Mouse (Mus musculus) megakaryocyte, embryonic 14.5 days (primary cell): ENCODE measurements around the gene A730009L09Rik. TPM values are rescaled to one million over a fixed set of nuclear protein-coding genes. Genes with fewer than 3 reads are reported as not detected.

Source experiments
- H3K27me3 ChIP-seq: replicated peaks from 2 replicates; pipeline ENCODE3; 2012; ENCODE audit warnings: inconsistent platforms
- H3K36me3 ChIP-seq: replicated peaks from 2 replicates; pipeline ENCODE3; 2012; ENCODE audit warnings: low read length, inconsistent platforms, mixed read lengths
- H3K4me1 ChIP-seq: 2 replicates; pipeline ENCODE4 v1.6.1; 2012; ENCODE audit warnings: inconsistent platforms
- H3K4me3 ChIP-seq: replicated peaks from 2 replicates; pipeline ENCODE3; 2012; ENCODE audit warnings: moderate library complexity, mild to moderate bottlenecking, inconsistent platforms
- H3K9me3 ChIP-seq: 2 replicates; pipeline ENCODE4 v1.6.1; 2012; ENCODE audit warnings: inconsistent platforms
- FLI1 ChIP-seq: IDR thresholded peaks from 2 replicates; pipeline ENCODE4 v1.6.1; 2012; ENCODE audit warnings: low read length, inconsistent platforms, mixed read lengths
- GATA1 ChIP-seq: IDR thresholded peaks from 3 replicates; pipeline ENCODE4 v1.6.1; 2012; ENCODE audit warnings: mixed read lengths, low read length, inconsistent platforms, borderline replicate concordance
- polyA plus RNA-seq: library from polyadenylated mRNA; stranded (reverse); fragments of >175 nt; gene quantifications from 2 replicates; pipeline ENCODE4 v1.2.3, GENCODE M21; 2012; ENCODE audit warnings: low replicate concordance; ENCODE audit not compliant: insufficient read depth

The A730009L09Rik gene
- polyA plus RNA-seq, 1 experiment = not detected

- no peaks in the 10 kb centered on the region for H3K36me3 ChIP-seq
- no peaks in the 10 kb centered on the region for H3K4me1 ChIP-seq
- TF ChIP-seq FLI1 = no peak
- TF ChIP-seq GATA1 = no peak
Measured at GRCm38 (mm10) chr16:84507681-84508080, 7.2 kb upstream of the A730009L09Rik start.

DNA sequence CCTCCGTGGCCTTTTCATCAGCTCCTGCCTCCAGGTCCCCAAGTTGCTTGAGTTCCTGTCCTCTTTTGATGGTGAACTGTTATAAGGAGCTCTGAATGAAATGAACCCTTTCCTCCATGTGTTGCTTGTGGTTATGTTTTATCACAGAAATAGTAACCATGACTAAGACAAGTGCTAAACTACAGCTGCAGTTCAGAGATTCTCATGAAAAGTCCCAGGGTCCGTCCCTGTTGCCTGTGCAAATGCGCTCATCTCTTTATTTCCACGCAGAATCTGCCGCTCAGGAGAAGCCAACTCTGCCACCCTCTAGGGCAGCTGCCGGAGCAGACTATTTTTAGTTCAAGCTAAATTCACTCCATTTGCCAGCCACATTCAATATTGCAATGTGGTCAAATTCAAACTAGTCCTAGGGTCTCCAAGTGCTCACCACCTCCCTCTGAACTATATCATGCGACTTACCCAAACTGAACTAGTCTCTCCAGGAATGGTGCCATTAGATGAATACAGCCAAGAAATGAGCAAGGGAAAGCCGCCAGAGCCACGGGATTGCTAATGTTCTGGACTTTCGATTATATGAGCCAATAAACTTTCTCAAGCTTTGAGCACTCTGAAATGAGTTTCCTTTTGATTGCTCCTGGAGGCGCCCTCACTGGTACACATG is 7.2 kb downstream of the A730009L09Rik start:
- no peaks in the 10 kb centered on the region for H3K27me3 ChIP-seq
- H3K9me3 ChIP-seq = peaks cover 6% of the 10 kb centered on the region; the same call in 1 of the 2 replicates
- no peaks in the 10 kb centered on the region for H3K36me3 ChIP-seq
- H3K4me3 ChIP-seq = no peak overlapping the region
- no peaks in the 10 kb centered on the region for H3K4me1 ChIP-seq
- TF ChIP-seq FLI1 (no peak), GATA1 (no peak)

More at GRCm38 (mm10) chr16:84507681-84508080, 7.2 kb upstream of the A730009L09Rik start:
- no peak overlapping the region for H3K4me3 ChIP-seq
- no peaks in the 10 kb centered on the region; the same call in 1 of the 2 replicates for H3K9me3 ChIP-seq
- no peaks in the 10 kb centered on the region for H3K27me3 ChIP-seq

- H3K4me3 ChIP-seq = no peak overlapping the region
- H3K27me3 ChIP-seq = no peaks in the 10 kb centered on the region
- peaks cover 6% of the 10 kb centered on the region; the same call in 1 of the 2 replicates for H3K9me3 ChIP-seq
- no peaks in the 10 kb centered on the region for H3K4me1 ChIP-seq
- H3K36me3 ChIP-seq = no peaks in the 10 kb centered on the region
- no peak for TF ChIP-seq FLI1
- TF ChIP-seq GATA1 = no peak
Measured at GRCm38 (mm10) chr16:84523061-84523460, 8.1 kb downstream of the A730009L09Rik start.

DNA sequence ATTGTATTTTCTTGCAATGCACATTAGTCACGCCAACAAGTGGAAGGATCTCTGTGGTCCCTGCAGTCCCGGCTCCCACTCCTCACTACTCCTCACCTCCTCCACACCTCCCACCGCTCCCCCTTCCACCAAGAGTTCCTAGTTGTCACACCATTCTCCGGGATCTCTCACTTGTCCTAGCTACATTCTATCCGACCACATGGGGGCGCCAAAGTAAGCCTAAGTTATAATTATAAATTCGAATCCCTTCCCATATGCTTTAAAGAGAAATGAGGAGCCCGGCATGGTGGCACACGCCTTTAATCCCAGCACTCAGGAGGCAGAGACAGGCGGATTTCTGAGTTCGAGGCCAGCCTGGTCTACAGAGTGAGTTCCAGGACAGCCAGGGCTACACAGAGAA is 12.5 kb downstream of the A730009L09Rik start:
- TF ChIP-seq FLI1 = no peak
- TF ChIP-seq GATA1 = no peak
- Histone ChIP-seq H3K9me3 (no peaks in the 10 kb centered on the region), H3K36me3 (no peaks in the 10 kb centered on the region), H3K4me1 (no peaks in the 10 kb centered on the region), H3K4me3 (no peak overlapping the region), H3K27me3 (peaks cover 2% of the 10 kb centered on the region)

DNA sequence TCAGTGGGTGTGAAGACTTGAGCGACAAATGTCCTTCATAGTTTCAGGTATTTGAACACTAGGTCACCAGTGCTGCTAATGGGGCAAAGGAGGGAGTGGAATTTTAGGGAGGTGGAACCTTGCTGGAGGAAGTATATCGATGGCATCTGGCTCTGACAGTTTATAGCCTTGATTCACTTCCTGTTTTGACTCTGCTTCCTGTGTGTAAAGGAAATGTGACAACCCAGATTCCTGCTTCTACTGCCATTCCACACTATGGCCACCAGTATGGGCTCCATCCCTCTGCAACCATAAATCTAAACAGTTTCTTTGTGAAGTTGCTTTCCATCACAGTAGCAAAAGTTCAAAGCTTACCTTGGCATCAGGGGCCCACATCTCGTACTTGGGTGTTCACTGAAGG is 17.9 kb downstream of the A730009L09Rik start:
- H3K4me3 ChIP-seq = no peak overlapping the region
- no peaks in the 10 kb centered on the region for H3K4me1 ChIP-seq
- no peaks in the 10 kb centered on the region for H3K36me3 ChIP-seq
- no peak for TF ChIP-seq GATA1
- TF ChIP-seq FLI1 = no peak
- no peaks in the 10 kb centered on the region for H3K9me3 ChIP-seq
- peaks cover 2% of the 10 kb centered on the region for H3K27me3 ChIP-seq

DNA sequence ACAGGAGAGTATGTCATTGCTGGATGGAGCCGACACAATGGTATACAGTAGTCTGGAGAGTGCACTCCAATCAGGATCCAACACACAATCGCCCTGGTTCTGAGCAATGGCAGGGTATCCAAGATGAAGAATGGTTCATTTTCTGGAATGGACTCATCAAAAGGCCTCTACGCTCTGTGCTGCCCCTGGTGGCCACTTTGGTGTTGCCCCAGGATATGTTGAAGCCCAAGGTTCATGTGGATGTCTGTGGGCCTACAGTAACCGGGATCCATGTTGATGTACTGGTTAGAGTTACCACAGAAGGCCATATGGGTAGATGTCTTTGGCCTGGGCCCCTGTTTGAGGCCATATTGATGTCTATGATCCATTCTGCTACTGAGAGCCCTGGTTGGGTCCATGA is 31.1 kb downstream of the A730009L09Rik start:
- TF ChIP-seq FLI1 (no peak), GATA1 (no peak)
- peaks cover 16% of the 10 kb centered on the region for H3K9me3 ChIP-seq
- no peaks in the 10 kb centered on the region for H3K36me3 ChIP-seq
- peak overlapping the region; percentile 18 for H3K4me3 ChIP-seq
- no peaks in the 10 kb centered on the region for H3K27me3 ChIP-seq
- H3K4me1 ChIP-seq = no peaks in the 10 kb centered on the region

DNA sequence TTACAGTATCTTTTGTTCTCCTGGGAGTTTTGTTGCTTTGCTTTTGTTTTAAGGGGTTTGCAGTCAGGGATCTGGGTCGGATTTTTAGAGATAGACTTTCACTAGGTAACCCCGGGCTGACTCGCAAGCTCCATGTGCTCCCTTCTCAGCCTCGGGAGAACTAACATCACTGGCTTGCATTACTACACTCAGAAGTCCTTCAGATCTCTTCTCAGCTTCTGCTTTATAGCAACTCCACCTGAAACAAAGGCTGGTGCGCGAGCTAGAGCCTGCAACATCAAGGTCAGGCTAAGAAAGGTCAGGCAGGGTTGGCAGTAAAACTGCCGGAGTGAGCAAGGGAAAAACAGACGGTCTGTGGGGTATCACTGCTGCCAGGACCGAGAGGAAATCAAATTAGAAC is 34.2 kb downstream of the A730009L09Rik start:
- H3K27me3 ChIP-seq = no peaks in the 10 kb centered on the region
- H3K36me3 ChIP-seq = no peaks in the 10 kb centered on the region
- no peaks in the 10 kb centered on the region for H3K4me1 ChIP-seq

GRCm38 (mm10) chr16:84550445-84550844 is 35.5 kb downstream of the A730009L09Rik start:
- Histone ChIP-seq H3K27me3 (no peaks in the 10 kb centered on the region), H3K4me3 (no peak overlapping the region), H3K4me1 (no peaks in the 10 kb centered on the region), H3K9me3 (peaks cover 10% of the 10 kb centered on the region), H3K36me3 (no peaks in the 10 kb centered on the region)
- TF ChIP-seq GATA1 (no peak), FLI1 (no peak)

More for the DNA sequence above, 34.2 kb downstream of the A730009L09Rik start:
- no peak overlapping the region for H3K4me3 ChIP-seq
- H3K9me3 ChIP-seq = peaks cover 10% of the 10 kb centered on the region
- TF ChIP-seq GATA1 (no peak), FLI1 (no peak)

DNA sequence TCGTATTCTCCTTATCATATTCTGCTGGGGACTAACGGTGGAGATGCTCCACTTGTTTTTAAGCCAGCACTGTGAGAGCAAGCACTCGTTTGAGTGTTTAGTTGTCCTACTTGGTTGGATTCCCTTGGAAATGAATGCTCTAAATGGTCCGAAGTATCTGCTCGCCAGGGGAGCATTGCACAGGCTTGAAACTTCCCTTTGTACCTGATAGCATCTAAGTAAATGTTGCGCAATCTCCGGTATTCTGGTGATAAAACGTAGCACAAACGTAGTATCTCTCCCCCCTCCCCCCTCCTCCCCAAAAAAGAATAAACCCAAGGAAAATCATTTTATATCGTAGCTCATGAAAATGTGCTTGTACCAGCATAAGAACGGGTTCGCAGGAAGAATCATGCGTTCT is 39.1 kb downstream of the A730009L09Rik start:
- Histone ChIP-seq H3K4me3 (no peak overlapping the region), H3K9me3 (peaks cover 2% of the 10 kb centered on the region; the same call in 1 of the 2 replicates), H3K27me3 (no peaks in the 10 kb centered on the region), H3K4me1 (no peaks in the 10 kb centered on the region), H3K36me3 (no peaks in the 10 kb centered on the region)
- TF ChIP-seq FLI1 = no peak
- no peak for TF ChIP-seq GATA1

- TF ChIP-seq FLI1 = no peak
- TF ChIP-seq GATA1 = no peak
- Histone ChIP-seq H3K27me3 (no peaks in the 10 kb centered on the region), H3K36me3 (no peaks in the 10 kb centered on the region), H3K9me3 (no peaks in the 10 kb centered on the region), H3K4me1 (no peaks in the 10 kb centered on the region), H3K4me3 (no peak overlapping the region)
Measured at GRCm38 (mm10) chr16:84558113-84558917, 43.4 kb downstream of the A730009L09Rik start.
